Mouse (Mus musculus): ENCODE data around the gene Pklr. TPM values are rescaled to one million over a fixed set of nuclear protein-coding genes. Genes with fewer than 3 reads are reported as not detected.
A peak's percentile ranks its signal among the peaks of the same experiment; 100 is the strongest.

The Pklr gene
- polyA plus RNA-seq, 1 experiment: 79.3 TPM

DNA sequence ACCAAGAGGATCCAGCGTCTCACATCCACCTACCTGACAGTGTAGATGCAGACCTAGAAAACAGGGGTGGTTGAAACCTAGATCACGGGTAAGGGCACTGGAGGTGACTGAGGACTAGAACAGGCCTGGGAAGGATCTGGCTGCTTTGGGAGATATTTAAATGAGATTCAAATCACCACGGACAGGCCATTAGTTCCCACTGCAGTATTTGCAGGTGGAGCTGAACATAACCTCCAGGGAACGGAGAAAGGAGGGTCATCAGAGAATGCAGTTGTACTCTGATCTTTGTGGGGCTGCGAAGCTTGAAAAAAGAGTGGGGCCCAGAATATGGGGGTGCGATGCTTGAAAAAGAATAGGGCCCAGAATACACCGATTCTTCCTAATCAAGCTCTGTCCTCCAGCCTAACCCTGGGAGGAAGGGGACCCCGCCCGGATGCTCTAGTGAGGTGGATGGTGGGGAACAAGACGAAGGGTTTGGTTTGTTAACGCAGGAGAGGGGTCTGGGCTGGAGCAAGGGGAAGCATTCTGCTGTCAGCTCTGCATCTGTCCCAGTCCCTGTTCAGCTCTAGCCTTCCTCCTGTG is 43.3 kb upstream of the Pklr start:
- WGBS: 42% methylated on average over 11 of the region's 11 CpGs
- Histone ChIP-seq H3K36me3 (ENCODE audit: control insufficient read depth, insufficient read depth, low read length) (no peaks in the 10 kb centered on the region), H3K4me1 (ENCODE audit: control insufficient read depth, insufficient read depth, low read length) (peaks cover 4% of the 10 kb centered on the region; the same call in 1 of the 2 replicates), H3K4me3 (ENCODE audit: insufficient read depth, low read depth, low read length) (0 out of 2 replicates have a peak overlapping the region, but pooled peaks have one; percentile 1), H3K27ac (ENCODE audit: insufficient read depth, low read depth, low read length) (no peak overlapping the region), H3K27me3 (replicated peaks; ENCODE audit: control insufficient read depth, insufficient read depth, low read length) (no peaks in the 10 kb centered on the region)
- TF ChIP-seq CTCF (conservative IDR thresholded peaks at IDR 0.05; ENCODE audit: insufficient read depth, insufficient read length, low read depth, low read length): no peak
- TF ChIP-seq POLR2A (IDR thresholded peaks at IDR 0.05; ENCODE audit: low read depth, low read length): no peak
- no peak for DNase-seq

DNA sequence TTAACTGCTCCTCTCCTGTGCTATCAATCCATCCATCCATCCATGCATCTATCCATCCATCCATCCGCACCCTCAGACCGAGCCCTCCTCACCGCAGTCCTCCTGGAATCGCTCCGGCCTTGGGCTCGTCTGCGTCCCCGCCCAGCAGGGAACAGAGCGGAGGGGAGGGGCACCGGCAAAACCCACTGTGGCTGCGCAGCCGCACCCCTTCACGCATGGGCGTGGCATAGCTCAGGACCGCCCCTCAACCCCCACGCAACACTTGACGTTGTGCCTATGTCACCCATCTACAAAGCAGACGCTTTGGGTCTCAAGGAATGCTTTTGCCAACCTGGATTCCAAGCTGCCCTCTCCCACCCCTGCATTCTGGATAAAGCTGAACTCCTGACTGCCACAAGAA is 42.8 kb upstream of the Pklr start, which contains the start of gene Rusc1:
Rusc1 (minus strand) TSS at position 137 of the 400 bp plus-strand sequence.
- H3K4me3 ChIP-seq (ENCODE audit: insufficient read depth, low read depth, low read length): peak within 1 kb of the TSS; percentile 1; the same call in 1 of the 2 replicates
- H3K36me3 ChIP-seq (ENCODE audit: control insufficient read depth, insufficient read depth, low read length): no peaks in the 10 kb centered on the region
- 9% methylated on average over 18 of the region's 18 CpGs for WGBS
- peak; percentile 89 for DNase-seq
- H3K27me3 ChIP-seq (replicated peaks; ENCODE audit: control insufficient read depth, insufficient read depth, low read length): no peaks in the 10 kb centered on the region
- H3K27ac ChIP-seq (ENCODE audit: insufficient read depth, low read depth, low read length): no peak within 1 kb of the TSS
- no peak for TF ChIP-seq CTCF (conservative IDR thresholded peaks at IDR 0.05; ENCODE audit: insufficient read depth, insufficient read length, low read depth, low read length)
- TF ChIP-seq POLR2A (IDR thresholded peaks at IDR 0.05; ENCODE audit: low read depth, low read length): no peak
- peaks cover 4% of the 10 kb centered on the region; the same call in 1 of the 2 replicates for H3K4me1 ChIP-seq (ENCODE audit: control insufficient read depth, insufficient read depth, low read length)

DNA sequence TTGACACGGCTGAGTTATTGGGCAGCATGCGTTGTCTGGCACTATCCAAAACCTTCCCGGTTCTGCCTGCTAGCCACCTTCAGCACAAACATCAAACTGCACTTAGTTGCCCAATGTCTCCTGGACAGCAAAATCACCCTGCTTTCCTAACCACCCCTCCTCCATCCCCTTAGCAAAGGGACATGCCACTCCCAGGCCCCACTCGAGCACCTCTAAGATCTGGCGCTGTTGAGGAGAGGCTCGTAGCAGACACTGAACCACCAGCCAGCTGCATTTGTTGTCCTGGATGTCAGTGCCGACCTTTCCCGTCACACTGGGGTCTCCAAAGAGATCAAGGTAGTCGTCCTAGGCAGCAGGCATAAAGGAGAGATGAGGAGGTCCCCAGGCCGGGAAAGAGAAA is 41.9 kb upstream of the Pklr start:
- H3K27ac ChIP-seq (ENCODE audit: insufficient read depth, low read depth, low read length): no peak overlapping the region
- no peak overlapping the region for H3K4me3 ChIP-seq (ENCODE audit: insufficient read depth, low read depth, low read length)
- no peaks in the 10 kb centered on the region for H3K4me1 ChIP-seq (ENCODE audit: control insufficient read depth, insufficient read depth, low read length)
- no peak for TF ChIP-seq CTCF (conservative IDR thresholded peaks at IDR 0.05; ENCODE audit: insufficient read depth, insufficient read length, low read depth, low read length)
- no peak for TF ChIP-seq POLR2A (IDR thresholded peaks at IDR 0.05; ENCODE audit: low read depth, low read length)
- no peaks in the 10 kb centered on the region for H3K36me3 ChIP-seq (ENCODE audit: control insufficient read depth, insufficient read depth, low read length)
- H3K27me3 ChIP-seq (replicated peaks; ENCODE audit: control insufficient read depth, insufficient read depth, low read length): no peaks in the 10 kb centered on the region
- no peak for DNase-seq
- 78% methylated on average over 10 of the region's 10 CpGs for WGBS

DNA sequence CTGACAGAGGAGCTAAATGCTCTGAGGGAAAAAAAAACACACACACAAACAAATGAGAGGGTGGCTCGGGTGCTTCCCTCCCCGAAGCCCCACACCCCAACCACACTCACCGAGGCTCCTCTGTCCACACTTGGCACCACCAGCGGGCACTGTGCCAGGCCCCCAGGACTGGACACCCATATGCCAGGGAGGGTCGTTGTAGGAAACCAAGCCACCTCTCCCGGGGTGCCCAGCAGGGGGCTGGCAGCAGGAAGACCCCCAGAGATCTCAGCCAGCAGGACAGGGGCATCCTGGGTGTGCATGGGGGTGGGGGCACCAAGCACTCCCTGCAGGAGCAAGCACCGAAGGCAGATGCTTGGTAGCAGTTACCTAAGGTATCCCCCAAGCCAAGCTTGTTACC is 35.1 kb upstream of the Pklr start, which contains the start of gene Gm43738:
Gm43738 (minus strand) TSS at position 289 of the 400 bp plus-strand sequence.
- Histone ChIP-seq H3K27me3 (replicated peaks; ENCODE audit: control insufficient read depth, insufficient read depth, low read length) (no peaks in the 10 kb centered on the region), H3K27ac (ENCODE audit: insufficient read depth, low read depth, low read length) (0 out of 2 replicates have a peak within 1 kb of the TSS, but pooled peaks have one; percentile 2), H3K36me3 (ENCODE audit: control insufficient read depth, insufficient read depth, low read length) (no peaks in the 10 kb centered on the region), H3K4me1 (ENCODE audit: control insufficient read depth, insufficient read depth, low read length) (no peaks in the 10 kb centered on the region; the same call in 1 of the 2 replicates), H3K4me3 (ENCODE audit: insufficient read depth, low read depth, low read length) (peak within 1 kb of the TSS; percentile 88)
- WGBS: 33% methylated on average over 7 of the region's 7 CpGs
- no peak for DNase-seq
- TF ChIP-seq POLR2A (IDR thresholded peaks at IDR 0.05; ENCODE audit: low read depth, low read length): no peak
- TF ChIP-seq CTCF (conservative IDR thresholded peaks at IDR 0.05; ENCODE audit: insufficient read depth, insufficient read length, low read depth, low read length): no peak

DNA sequence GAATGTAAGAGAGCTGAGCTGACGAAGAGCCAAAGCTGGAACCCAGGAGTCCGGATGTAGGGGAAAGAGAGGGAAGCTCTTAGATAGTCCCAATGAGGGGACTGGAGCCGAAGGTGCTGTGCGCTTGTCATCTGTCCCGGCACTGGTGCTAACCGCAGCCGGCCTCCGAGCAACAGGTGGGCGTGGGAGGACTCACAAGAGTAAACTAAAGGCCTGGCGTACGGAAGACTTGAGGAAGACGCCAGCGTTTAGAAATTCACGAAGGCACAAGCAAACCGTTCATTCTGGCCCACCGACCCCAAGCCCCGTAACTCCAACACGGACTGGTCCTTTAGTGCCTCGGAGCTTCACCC is 34.5 kb upstream of the Pklr start:
- Histone ChIP-seq H3K36me3 (ENCODE audit: control insufficient read depth, insufficient read depth, low read length) (no peaks in the 10 kb centered on the region), H3K4me3 (ENCODE audit: insufficient read depth, low read depth, low read length) (peak overlapping the region; percentile 88), H3K27ac (ENCODE audit: insufficient read depth, low read depth, low read length) (0 out of 2 replicates have a peak overlapping the region, but pooled peaks have one; percentile 2), H3K27me3 (replicated peaks; ENCODE audit: control insufficient read depth, insufficient read depth, low read length) (no peaks in the 10 kb centered on the region), H3K4me1 (ENCODE audit: control insufficient read depth, insufficient read depth, low read length) (no peaks in the 10 kb centered on the region; the same call in 1 of the 2 replicates)
- under 1% methylated on average over 19 of the region's 19 CpGs for WGBS
- DNase-seq: no peak
- TF ChIP-seq CTCF (conservative IDR thresholded peaks at IDR 0.05; ENCODE audit: insufficient read depth, insufficient read length, low read depth, low read length) (no peak), POLR2A (IDR thresholded peaks at IDR 0.05; ENCODE audit: low read depth, low read length) (no peak)

DNA sequence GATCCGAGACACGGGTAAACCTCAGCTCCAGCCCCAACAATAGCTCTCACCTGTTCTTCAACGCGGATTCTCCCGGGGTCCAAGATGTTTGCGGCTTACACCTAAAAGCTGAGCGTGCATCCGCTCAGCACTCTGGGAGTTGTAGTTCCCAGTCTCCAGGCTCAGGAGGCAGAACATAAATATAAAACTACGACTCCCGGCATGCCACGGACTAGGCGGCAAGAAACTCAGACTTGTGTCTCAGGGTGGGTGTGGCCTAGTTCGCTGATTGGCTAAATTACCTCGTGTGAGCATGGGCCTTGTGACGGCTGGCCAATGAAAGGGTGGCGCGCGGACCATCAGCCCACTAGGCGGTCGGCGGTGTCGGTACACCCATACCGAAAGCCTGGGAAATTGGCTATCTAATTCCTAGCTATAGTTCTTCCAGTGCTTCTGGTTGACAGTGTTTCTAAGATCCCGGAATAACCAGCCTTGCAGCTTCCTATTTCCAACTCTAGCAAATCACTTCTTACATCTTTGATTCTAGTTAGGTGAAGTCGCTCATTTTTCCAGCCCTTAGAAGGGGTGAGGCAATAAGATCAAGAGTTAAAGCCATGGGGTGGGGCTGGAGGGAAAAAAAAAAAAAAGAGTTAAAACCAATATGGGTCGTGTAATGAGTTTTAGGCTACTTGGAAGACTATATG is 34.0 kb upstream of the Pklr start, which contains the start of gene Fdps:
Fdps (minus strand) TSS at position 148 of the 683 bp plus-strand sequence.
- Histone ChIP-seq H3K27me3 (replicated peaks; ENCODE audit: control insufficient read depth, insufficient read depth, low read length) (no peaks in the 10 kb centered on the region), H3K36me3 (ENCODE audit: control insufficient read depth, insufficient read depth, low read length) (no peaks in the 10 kb centered on the region), H3K4me3 (ENCODE audit: insufficient read depth, low read depth, low read length) (peak within 1 kb of the TSS; percentile 88), H3K4me1 (ENCODE audit: control insufficient read depth, insufficient read depth, low read length) (no peaks in the 10 kb centered on the region; the same call in 1 of the 2 replicates), H3K27ac (ENCODE audit: insufficient read depth, low read depth, low read length) (0 out of 2 replicates have a peak within 1 kb of the TSS, but pooled peaks have one; percentile 2)
- under 1% methylated on average over 26 of the region's 26 CpGs for WGBS
- TF ChIP-seq POLR2A (IDR thresholded peaks at IDR 0.05; ENCODE audit: low read depth, low read length) (no peak), CTCF (conservative IDR thresholded peaks at IDR 0.05; ENCODE audit: insufficient read depth, insufficient read length, low read depth, low read length) (no peak; the same call in 1 of the 2 replicates)
- peak; percentile 100 for DNase-seq

Data from kidney, adult 2 months (tissue).